Mouse (Mus musculus) heart, embryonic 11.5 days (tissue): ENCODE data around the gene Gzma. TPM values are rescaled to one million over a fixed set of nuclear protein-coding genes. Genes with fewer than 3 reads are reported as not detected.

ENCODE experiments used
- ATAC-seq: fragments of 200-750 bp; cut with Nextera tagmentation; replicated peaks from 2 replicates; pipeline ENCODE4 v1.8.0; 2017; ENCODE audit warnings: moderate library complexity; ENCODE audit not compliant: insufficient number of reproducible peaks, low FRiP score, low TSS enrichment
- H3K27ac ChIP-seq: fragments of 300-500 bp; sonication (generic); 2 replicates; pipeline ENCODE4 v1.5.1; 2014; ENCODE audit warnings: mild to moderate bottlenecking, low read depth, low read length
- H3K27me3 ChIP-seq: fragments of 300-500 bp; sonication (generic); 2 replicates; pipeline ENCODE4 v1.6.1; 2014; ENCODE audit warnings: mild to moderate bottlenecking, low read length, mixed read lengths; ENCODE audit not compliant: control insufficient read depth, insufficient read depth
- H3K36me3 ChIP-seq: fragments of 300-500 bp; sonication (generic); 2 replicates; pipeline ENCODE4 v1.6.1; 2014; ENCODE audit warnings: mild to moderate bottlenecking, low read length, moderate library complexity, mixed read lengths; ENCODE audit not compliant: control insufficient read depth, insufficient read depth
- H3K4me1 ChIP-seq: fragments of 300-500 bp; sonication (generic); 2 replicates; pipeline ENCODE4 v1.6.1; 2014; ENCODE audit warnings: low read length; ENCODE audit not compliant: control insufficient read depth, insufficient read depth
- H3K4me2 ChIP-seq: fragments of 300-500 bp; sonication (generic); 2 replicates; pipeline ENCODE4 v1.6.1; 2014; ENCODE audit warnings: mild to moderate bottlenecking, moderate library complexity
- H3K4me3 ChIP-seq: fragments of 300-500 bp; sonication (generic); 2 replicates; pipeline ENCODE4 v1.5.1; 2014; ENCODE audit warnings: low read depth, low read length
- H3K9ac ChIP-seq: fragments of 300-500 bp; sonication (generic); 2 replicates; pipeline ENCODE4 v1.6.1; 2014; ENCODE audit warnings: mild to moderate bottlenecking, low read depth, low read length, moderate library complexity
- H3K9me3 ChIP-seq: fragments of 300-500 bp; sonication (generic); replicated peaks from 2 replicates; pipeline ENCODE4 v1.6.1; 2016; ENCODE audit warnings: low read length; ENCODE audit not compliant: control insufficient read depth
- WGBS: fragments of 180-500 bp; shearing (Covaris S2); extraction: QIAGEN DNeasy Blood & Tissue Kit; methylation state at CpG from one replicate; pipeline ENCODE4 v1.1.7; 2014; ENCODE audit not compliant: insufficient replicate concordance; 5-methylcytosine and 5-hydroxymethylcytosine counted together
- polyA plus RNA-seq: library from polyadenylated mRNA; unstranded; fragments of >200 nt; fragmentation: Nextera tagmentation; extraction: Ambion mirVana; gene quantifications from 2 replicates; pipeline ENCODE4 v1.2.1, GENCODE M21; 2014

Gene Gzma
- not detected in 2 replicates for polyA plus RNA-seq

GRCm38 (mm10) chr13:113100879-113101278, at the start of gene Gzma:
Gene Gzma (minus strand): TSS chr13:113100981.
- H3K4me2 ChIP-seq, result no peak within 1 kb of the TSS
- H3K36me3 ChIP-seq, result no peaks in the 10 kb centered on the region
- no peak within 1 kb of the TSS for H3K4me3 ChIP-seq
- H3K4me1 ChIP-seq, result no peaks in the 10 kb centered on the region
- H3K9ac ChIP-seq, result no peak within 1 kb of the TSS
- H3K27ac ChIP-seq, result no peak within 1 kb of the TSS
- WGBS, result 83% methylated on average over 6 of the region's 6 CpGs
- H3K9me3 ChIP-seq, result no peaks in the 10 kb centered on the region
- ATAC-seq, result no peak
- H3K27me3 ChIP-seq, result no peaks in the 10 kb centered on the region

- H3K27me3 ChIP-seq, result no peaks in the 10 kb centered on the region
- no peak overlapping the region for H3K9ac ChIP-seq
- ATAC-seq, result no peak
- no peaks in the 10 kb centered on the region for H3K36me3 ChIP-seq
- H3K9me3 ChIP-seq, result no peaks in the 10 kb centered on the region
- no peak overlapping the region for H3K4me3 ChIP-seq
- H3K4me1 ChIP-seq, result no peaks in the 10 kb centered on the region
- no peak overlapping the region for H3K27ac ChIP-seq
- WGBS, result 80% methylated on average over 1 of the region's 1 CpGs
- H3K4me2 ChIP-seq, result no peak overlapping the region
These were observed 38.8 kb upstream of the Gzma start for GRCm38 (mm10) chr13:113139597-113139996.

GRCm38 (mm10) chr13:113129974-113130373, 29.2 kb upstream of the Gzma start:
- H3K9me3 ChIP-seq, result no peaks in the 10 kb centered on the region
- no peak overlapping the region for H3K4me2 ChIP-seq
- no peaks in the 10 kb centered on the region for H3K4me1 ChIP-seq
- no peak overlapping the region for H3K4me3 ChIP-seq
- no peaks in the 10 kb centered on the region for H3K36me3 ChIP-seq
- no peak overlapping the region for H3K27ac ChIP-seq
- H3K9ac ChIP-seq, result no peak overlapping the region
- ATAC-seq, result no peak
- H3K27me3 ChIP-seq, result no peaks in the 10 kb centered on the region
- 83% methylated on average over 1 of the region's 1 CpGs for WGBS

- H3K27me3 ChIP-seq, result no peaks in the 10 kb centered on the region
These were observed 20.5 kb upstream of the Gzma start for GRCm38 (mm10) chr13:113121326-113121725.

GRCm38 (mm10) chr13:113120324-113121237, 19.8 kb upstream of the Gzma start:
- H3K27ac ChIP-seq, result no peak overlapping the region
- H3K27me3 ChIP-seq, result no peaks in the 10 kb centered on the region
- no peak overlapping the region for H3K4me2 ChIP-seq
- no peak overlapping the region for H3K4me3 ChIP-seq
- H3K4me1 ChIP-seq, result no peaks in the 10 kb centered on the region
- H3K9me3 ChIP-seq, result no peaks in the 10 kb centered on the region
- no peak for ATAC-seq
- WGBS, result 82% methylated on average over 17 of the region's 17 CpGs
- no peaks in the 10 kb centered on the region for H3K36me3 ChIP-seq
- no peak overlapping the region for H3K9ac ChIP-seq

More at GRCm38 (mm10) chr13:113121326-113121725, 20.5 kb upstream of the Gzma start:
- Histone ChIP-seq H3K4me3 (no peak overlapping the region), H3K27ac (no peak overlapping the region), H3K4me1 (no peaks in the 10 kb centered on the region), H3K9ac (no peak overlapping the region), H3K9me3 (no peaks in the 10 kb centered on the region), H3K4me2 (no peak overlapping the region), H3K36me3 (no peaks in the 10 kb centered on the region)
- ATAC-seq, result no peak
- 89% methylated on average over 14 of the region's 14 CpGs for WGBS

GRCm38 (mm10) chr13:113118977-113119376, 18.2 kb upstream of the Gzma start:
- no peaks in the 10 kb centered on the region for H3K4me1 ChIP-seq
- no peaks in the 10 kb centered on the region for H3K27me3 ChIP-seq
- no peaks in the 10 kb centered on the region for H3K36me3 ChIP-seq
- H3K27ac ChIP-seq, result no peak overlapping the region
- no peak for ATAC-seq
- H3K4me2 ChIP-seq, result no peak overlapping the region
- 62% methylated on average over 4 of the region's 4 CpGs for WGBS
- no peak overlapping the region for H3K9ac ChIP-seq
- H3K9me3 ChIP-seq, result no peaks in the 10 kb centered on the region
- no peak overlapping the region for H3K4me3 ChIP-seq

- ATAC-seq, result no peak
- Histone ChIP-seq H3K4me1 (no peaks in the 10 kb centered on the region), H3K27ac (no peak overlapping the region), H3K9me3 (no peaks in the 10 kb centered on the region), H3K36me3 (no peaks in the 10 kb centered on the region), H3K4me3 (no peak overlapping the region), H3K9ac (no peak overlapping the region), H3K27me3 (no peaks in the 10 kb centered on the region), H3K4me2 (no peak overlapping the region)
- 86% methylated on average over 10 of the region's 10 CpGs for WGBS
These were observed 4.0 kb upstream of the Gzma start for GRCm38 (mm10) chr13:113104759-113105158.

GRCm38 (mm10) chr13:113101804-113102203, 1.0 kb upstream of the Gzma start:
- ATAC-seq, result no peak
- no peak overlapping the region for H3K4me3 ChIP-seq
- WGBS, result 66% methylated on average over 10 of the region's 10 CpGs

GRCm38 (mm10) chr13:113098406-113098805, 2.4 kb downstream of the Gzma start:
- H3K4me3 ChIP-seq, result no peak overlapping the region
- H3K4me2 ChIP-seq, result no peak overlapping the region
- WGBS, result 80% methylated on average over 2 of the region's 2 CpGs
- no peak for ATAC-seq
- H3K27ac ChIP-seq, result no peak overlapping the region
- no peaks in the 10 kb centered on the region for H3K36me3 ChIP-seq
- no peaks in the 10 kb centered on the region for H3K4me1 ChIP-seq
- no peak overlapping the region for H3K9ac ChIP-seq
- no peaks in the 10 kb centered on the region for H3K27me3 ChIP-seq
- no peaks in the 10 kb centered on the region for H3K9me3 ChIP-seq

More at GRCm38 (mm10) chr13:113101804-113102203, 1.0 kb upstream of the Gzma start:
- H3K9me3 ChIP-seq, result no peaks in the 10 kb centered on the region
- H3K27me3 ChIP-seq, result no peaks in the 10 kb centered on the region
- H3K36me3 ChIP-seq, result no peaks in the 10 kb centered on the region
- H3K9ac ChIP-seq, result no peak overlapping the region
- no peak overlapping the region for H3K4me2 ChIP-seq
- no peaks in the 10 kb centered on the region for H3K4me1 ChIP-seq
- H3K27ac ChIP-seq, result no peak overlapping the region
